Mouse (Mus musculus) left cerebral cortex, adult 11 months (tissue): ENCODE measurements around the gene Fbxl19.
"Not testable (repeated sequence)": the region's sequence is repeated elsewhere in the genome, so short reads cannot be mapped to it uniquely, and the experiment has no call there.

Experiments used
- DNase-seq: peaks from one replicate; pipeline ENCODE4 v3.0.0; 2022; ENCODE audit warnings: low spot score

Gene Fbxl19

GRCm38 (mm10) chr7:127768346-127768996 lies 24.1 kb downstream of the Fbxl19 start:
- DNase-seq: no peak

GRCm38 (mm10) chr7:127768997-127769593 lies 24.8 kb downstream of the Fbxl19 start:
- DNase-seq: peak; percentile 98

- DNase-seq: no peak
Observed at GRCm38 (mm10) chr7:127769651-127770038, 25.3 kb downstream of the Fbxl19 start, which contains the start of gene Orai3. Gene Orai3, plus strand, starts transcription at chr7:127769815.

GRCm38 (mm10) chr7:127770039-127770905 lies 25.9 kb downstream of the Fbxl19 start:
- DNase-seq: no peak

GRCm38 (mm10) chr7:127771262-127771661 lies 26.9 kb downstream of the Fbxl19 start:
- DNase-seq: no peak

GRCm38 (mm10) chr7:127772080-127772479 lies 27.7 kb downstream of the Fbxl19 start:
- no peak for DNase-seq

GRCm38 (mm10) chr7:127772557-127772956 lies 28.2 kb downstream of the Fbxl19 start:
- DNase-seq: no peak

GRCm38 (mm10) chr7:127773664-127774384 lies 29.5 kb downstream of the Fbxl19 start:
- DNase-seq: peak; percentile 58

GRCm38 (mm10) chr7:127775837-127776236 lies 31.5 kb downstream of the Fbxl19 start:
- DNase-seq: not testable (repeated sequence)

GRCm38 (mm10) chr7:127776426-127776825 lies 32.1 kb downstream of the Fbxl19 start, which contains the start of gene Setd1a:
Gene Setd1a, plus strand, starts transcription at chr7:127776670.
- peak; percentile 86 for DNase-seq

- DNase-seq: peak; percentile 94
Observed at GRCm38 (mm10) chr7:127776878-127777473, 32.6 kb downstream of the Fbxl19 start.

- no peak for DNase-seq
Observed at GRCm38 (mm10) chr7:127777474-127778266, 33.3 kb downstream of the Fbxl19 start.

GRCm38 (mm10) chr7:127778350-127778749 lies 34.0 kb downstream of the Fbxl19 start:
- no peak for DNase-seq

GRCm38 (mm10) chr7:127785308-127785707 lies 41.0 kb downstream of the Fbxl19 start, which contains the start of gene Gm49388:
Gene Gm49388, plus strand, starts transcription at chr7:127785608.
- no peak for DNase-seq

- DNase-seq: no peak
Observed at GRCm38 (mm10) chr7:127797076-127797845, 52.9 kb downstream of the Fbxl19 start.

- no peak for DNase-seq
Observed at GRCm38 (mm10) chr7:127798591-127798990, 54.2 kb downstream of the Fbxl19 start.

- DNase-seq: no peak
Observed at GRCm38 (mm10) chr7:127799211-127799610, 54.9 kb downstream of the Fbxl19 start.

GRCm38 (mm10) chr7:127799738-127800137 lies 55.4 kb downstream of the Fbxl19 start:
- DNase-seq: no peak

GRCm38 (mm10) chr7:127800435-127801009 lies 56.2 kb downstream of the Fbxl19 start, which contains the start of gene Hsd3b7:
Gene Hsd3b7, plus strand, starts transcription at chr7:127800604.
- peak; percentile 79 for DNase-seq
